Mouse (Mus musculus): ENCODE measurements around the gene Rab42.

Gene Rab42

GRCm38 (mm10) chr4:132269740-132270560, 33.2 kb downstream of the Rab42 start:
- peak; percentile 91 for DNase-seq (ENCODE audit: low read depth)

- no peak for DNase-seq (ENCODE audit: low read depth)
Measured at GRCm38 (mm10) chr4:132268871-132269739, 34.1 kb downstream of the Rab42 start.

- DNase-seq (ENCODE audit: low read depth): no peak
Measured at GRCm38 (mm10) chr4:132266835-132267349, 36.3 kb downstream of the Rab42 start.

GRCm38 (mm10) chr4:132263313-132263712, 39.9 kb downstream of the Rab42 start:
- no peak for DNase-seq (ENCODE audit: low read depth)

- DNase-seq (ENCODE audit: low read depth): no peak
Measured at GRCm38 (mm10) chr4:132262358-132262616, 40.9 kb downstream of the Rab42 start.

GRCm38 (mm10) chr4:132261514-132262357, 41.4 kb downstream of the Rab42 start, which contains the start of gene Gmeb1:
Gene Gmeb1, minus strand, starts transcription at chr4:132261602.
- DNase-seq (ENCODE audit: low read depth): no peak

GRCm38 (mm10) chr4:132260404-132261379, 42.5 kb downstream of the Rab42 start:
- no peak for DNase-seq (ENCODE audit: low read depth)

- no peak for DNase-seq (ENCODE audit: low read depth)
Measured at GRCm38 (mm10) chr4:132259248-132259647, 43.9 kb downstream of the Rab42 start.

- no peak for DNase-seq (ENCODE audit: low read depth)
Measured at GRCm38 (mm10) chr4:132256384-132256783, 46.8 kb downstream of the Rab42 start.

- DNase-seq (ENCODE audit: low read depth): no peak
Measured at GRCm38 (mm10) chr4:132254986-132255385, 48.2 kb downstream of the Rab42 start.

- no peak for DNase-seq (ENCODE audit: low read depth)
Measured at GRCm38 (mm10) chr4:132253622-132254021, 49.6 kb downstream of the Rab42 start.

- DNase-seq (ENCODE audit: low read depth): no peak
Measured at GRCm38 (mm10) chr4:132253128-132253527, 50.1 kb downstream of the Rab42 start.

Data from c-Kit-positive CD71-negative TER-119-negative erythroid progenitor cells, embryonic 14.5 days (primary cell).